Mouse (Mus musculus) CD4-positive, CD25-positive, alpha-beta regulatory T cell, adult 2 months (primary cell): ENCODE measurements around the gene Bach2.

ENCODE experiments used
- DNase-seq: peaks from one replicate; pipeline ENCODE4 v3.0.0-alpha.2; 2012; ENCODE audit warnings: low read depth, low spot score

The Bach2 gene

GRCm38 (mm10) chr4:32481366-32482055 is 242.9 kb downstream of the Bach2 start:
- DNase-seq: peak; percentile 59

- DNase-seq: no peak
Observed at GRCm38 (mm10) chr4:32482138-32482537, 243.5 kb downstream of the Bach2 start.

- peak; percentile 19 for DNase-seq
Observed at GRCm38 (mm10) chr4:32482936-32483335, 244.3 kb downstream of the Bach2 start.

GRCm38 (mm10) chr4:32485848-32486247 is 247.2 kb downstream of the Bach2 start:
- no peak for DNase-seq

GRCm38 (mm10) chr4:32486654-32487398 is 248.2 kb downstream of the Bach2 start:
- DNase-seq: no peak

GRCm38 (mm10) chr4:32489186-32489585 is 250.6 kb downstream of the Bach2 start:
- no peak for DNase-seq

- DNase-seq: no peak
Observed at GRCm38 (mm10) chr4:32491176-32491575, 252.6 kb downstream of the Bach2 start.

- DNase-seq: no peak
Observed at GRCm38 (mm10) chr4:32492834-32493233, 254.2 kb downstream of the Bach2 start.

GRCm38 (mm10) chr4:32501780-32502179 is 263.2 kb downstream of the Bach2 start:
- DNase-seq: no peak

- DNase-seq: no peak
Observed at GRCm38 (mm10) chr4:32502181-32502580, 263.6 kb downstream of the Bach2 start.

- no peak for DNase-seq
Observed at GRCm38 (mm10) chr4:32504236-32504635, 265.6 kb downstream of the Bach2 start.

- DNase-seq: no peak
Observed at GRCm38 (mm10) chr4:32506306-32506808, 267.8 kb downstream of the Bach2 start.

- no peak for DNase-seq
Observed at GRCm38 (mm10) chr4:32507041-32507440, 268.4 kb downstream of the Bach2 start.

- no peak for DNase-seq
Observed at GRCm38 (mm10) chr4:32508572-32508971, 270.0 kb downstream of the Bach2 start.

- DNase-seq: no peak
Observed at GRCm38 (mm10) chr4:32508996-32509395, 270.4 kb downstream of the Bach2 start.

GRCm38 (mm10) chr4:32509832-32510612 is 271.4 kb downstream of the Bach2 start:
- DNase-seq: no peak

- DNase-seq: no peak
Observed at GRCm38 (mm10) chr4:32510940-32511339, 272.3 kb downstream of the Bach2 start.

GRCm38 (mm10) chr4:32516126-32516525 is 277.5 kb downstream of the Bach2 start:
- no peak for DNase-seq

- no peak for DNase-seq
Observed at GRCm38 (mm10) chr4:32518842-32519578, 280.4 kb downstream of the Bach2 start.

- no peak for DNase-seq
Observed at GRCm38 (mm10) chr4:32520628-32521360, 282.2 kb downstream of the Bach2 start.

- DNase-seq: no peak
Observed at GRCm38 (mm10) chr4:32521361-32521740, 282.7 kb downstream of the Bach2 start.
